Mouse (Mus musculus) liver, adult 2 months (tissue): ENCODE measurements around the gene Insc.

Experiments used
- CTCF ChIP-seq: fragments of 200-500 bp; IDR thresholded peaks from 2 replicates; pipeline ENCODE4 v1.5.1; 2011; ENCODE audit warnings: low read depth, low read length, control low read depth
- POLR2A ChIP-seq: fragments of 200-500 bp; IDR thresholded peaks from 2 replicates; pipeline ENCODE4 v1.6.1; 2011; ENCODE audit warnings: low read length, control low read depth; ENCODE audit not compliant: insufficient read depth; ENCODE audit errors: extremely low read depth

GRCm38 (mm10) chr7:114744639-114745245, 1.2 kb downstream of the Insc start:
- TF ChIP-seq CTCF (no peak), POLR2A (no peak)
